Mouse (Mus musculus) heart, adult 2 months (tissue): ENCODE data around the gene Rap1gap. TPM values are rescaled to one million over a fixed set of nuclear protein-coding genes. Genes with fewer than 3 reads are reported as not detected.

Experiments used
- DNase-seq, 2 experiments: peaks; one replicate each; pipeline ENCODE4 v3.0.0; 2021
- H3K27ac ChIP-seq: fragments of 200-600 bp; 2 replicates; pipeline ENCODE4 v1.8.1; 2022
- H3K27me3 ChIP-seq: fragments of 200-500 bp; 2 replicates; pipeline ENCODE4 v1.6.1; 2012; ENCODE audit warnings: mild to moderate bottlenecking, low read length, inconsistent platforms, mixed read lengths; ENCODE audit not compliant: control insufficient read depth, insufficient read depth
- H3K36me3 ChIP-seq: fragments of 200-500 bp; 2 replicates; pipeline ENCODE4 v1.6.1; 2012; ENCODE audit warnings: low read length, inconsistent platforms; ENCODE audit not compliant: control insufficient read depth, insufficient read depth
- H3K4me1 ChIP-seq: fragments of 200-500 bp; 2 replicates; pipeline ENCODE4 v1.6.1; 2011; ENCODE audit warnings: low read length; ENCODE audit not compliant: control insufficient read depth, insufficient read depth
- H3K4me3 ChIP-seq: fragments of 200-600 bp; 2 replicates; pipeline ENCODE4 v1.8.1; 2022
- H3K79me2 ChIP-seq: fragments of 200-500 bp; replicated peaks from 2 replicates; pipeline ENCODE4 v1.6.1; 2012; ENCODE audit warnings: mild to moderate bottlenecking, inconsistent platforms, low read length, moderate library complexity, mixed read lengths; ENCODE audit not compliant: control insufficient read depth, insufficient read depth
- H3K9ac ChIP-seq: fragments of 200-500 bp; 2 replicates; pipeline ENCODE4 v1.6.1; 2012; ENCODE audit warnings: low read depth, mild to moderate bottlenecking, control low read depth, inconsistent platforms, low read length, mixed read lengths
- CTCF ChIP-seq: fragments of 200-600 bp; IDR thresholded peaks from 2 replicates; pipeline ENCODE4 v1.8.1; 2022; ENCODE audit warnings: antibody characterized with exemption, mild to moderate bottlenecking, moderate library complexity
- EP300 ChIP-seq: fragments of 200-500 bp; IDR thresholded peaks from 2 replicates; pipeline ENCODE4 v1.6.1; 2011; ENCODE audit warnings: low read depth, low read length, control low read depth; ENCODE audit not compliant: insufficient read depth
- POLR2A ChIP-seq: fragments of 200-500 bp; IDR thresholded peaks from 2 replicates; pipeline ENCODE4 v1.6.1; 2011; ENCODE audit warnings: mild to moderate bottlenecking, low read depth, low read length, control low read depth; ENCODE audit not compliant: insufficient read depth
- whole genome bisulfite sequencing: fragments of 180-500 bp; shearing (Covaris S2); methylation state at CpG from one replicate; pipeline ENCODE4 v1.1.7; 2018; 5-methylcytosine and 5-hydroxymethylcytosine counted together
- intact Hi-C: fragments of 180-260 bp; cut with DNase I; formaldehyde crosslinking; loops from one replicate; pipeline ENCODE4 v1.15.1; 2025
- polyA plus RNA-seq: library from polyadenylated mRNA; depleted of rRNA; stranded (reverse); fragments of >200 nt; gene quantifications from 2 replicates; pipeline ENCODE4 v1.2.3, GENCODE M21; 2012
- total RNA-seq, 2 experiments: library from RNA; stranded (reverse); gene quantifications; 2 replicates each; pipeline ENCODE4 v1.2.3; 2021

The Rap1gap gene
- total and polyA plus RNA-seq, 3 experiments, result 14.7 to 35.9 (median 15.6) TPM

DNA sequence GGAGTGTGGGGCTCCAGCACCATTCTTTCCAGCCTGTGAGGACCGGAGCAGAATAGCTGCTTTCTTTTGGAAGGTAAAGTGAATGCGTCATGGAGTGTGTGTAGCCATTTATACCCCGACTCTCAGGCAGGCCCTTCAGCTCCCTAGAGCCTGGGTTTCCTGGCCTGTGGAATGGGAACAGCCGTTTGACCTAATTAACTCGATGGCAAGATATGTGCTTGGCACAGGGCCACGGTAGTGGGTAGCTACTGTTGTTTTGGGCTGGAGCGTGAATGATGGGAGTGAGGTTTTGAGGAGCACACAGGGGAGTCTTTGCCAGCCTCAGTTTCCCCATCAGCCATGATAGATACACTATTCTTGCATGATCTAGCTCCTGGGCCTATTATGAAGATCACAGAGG is 11.0 kb downstream of the Rap1gap start:
- no peak for TF ChIP-seq EP300
- no peak for TF ChIP-seq POLR2A
- no peak for TF ChIP-seq CTCF
- intact Hi-C loops, result no loop called here
- H3K27me3 ChIP-seq, result no peaks in the 10 kb centered on the region; the same call in 1 of the 2 replicates

DNA sequence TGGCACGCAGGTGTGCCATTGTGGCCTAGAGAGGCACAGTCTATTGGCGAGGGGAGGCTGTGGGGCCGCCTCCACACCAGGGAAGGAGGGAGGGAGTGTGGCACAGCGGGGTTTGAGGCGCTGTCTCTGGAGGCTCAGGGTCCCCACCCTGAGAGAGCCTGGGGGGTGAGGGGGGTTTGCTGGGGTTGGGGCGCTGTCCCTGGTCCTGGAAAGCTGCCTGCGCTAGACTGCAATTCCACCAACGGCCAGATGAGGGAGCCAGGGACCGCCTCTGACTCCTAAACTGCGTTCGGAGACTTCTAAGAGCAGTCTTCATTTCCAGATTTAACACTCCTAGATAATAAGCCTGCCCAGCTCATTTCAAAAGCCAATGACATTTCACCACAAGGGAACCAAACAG is 11.5 kb downstream of the Rap1gap start:
- Histone ChIP-seq H3K4me3 (no peak overlapping the region), H3K27ac (no peak overlapping the region), H3K4me1 (no peaks in the 10 kb centered on the region), H3K9ac (no peak overlapping the region), H3K79me2 (no peaks in the 10 kb centered on the region), H3K36me3 (no peaks in the 10 kb centered on the region), H3K27me3 (no peaks in the 10 kb centered on the region; the same call in 1 of the 2 replicates)
- WGBS, result 8% methylated on average over 11 of the region's 11 CpGs
- intact Hi-C loops, result loop anchor here (1.0 kb wide), 1 partner anchor 46 kb away; no protein-coding TSS in a partner anchor
- TF ChIP-seq EP300 (0 out of 2 replicates have a peak, but pooled peaks have one; percentile 57), CTCF (peak; percentile 98), POLR2A (no peak)
- peak; percentile 58 to 85 for DNase-seq

More for the DNA sequence above, 11.0 kb downstream of the Rap1gap start:
- Histone ChIP-seq H3K4me1 (no peaks in the 10 kb centered on the region), H3K27ac (no peak overlapping the region), H3K9ac (no peak overlapping the region), H3K36me3 (no peaks in the 10 kb centered on the region), H3K4me3 (no peak overlapping the region), H3K79me2 (no peaks in the 10 kb centered on the region)
- DNase-seq, result no peak
- 42% methylated on average over 7 of the region's 7 CpGs for WGBS

DNA sequence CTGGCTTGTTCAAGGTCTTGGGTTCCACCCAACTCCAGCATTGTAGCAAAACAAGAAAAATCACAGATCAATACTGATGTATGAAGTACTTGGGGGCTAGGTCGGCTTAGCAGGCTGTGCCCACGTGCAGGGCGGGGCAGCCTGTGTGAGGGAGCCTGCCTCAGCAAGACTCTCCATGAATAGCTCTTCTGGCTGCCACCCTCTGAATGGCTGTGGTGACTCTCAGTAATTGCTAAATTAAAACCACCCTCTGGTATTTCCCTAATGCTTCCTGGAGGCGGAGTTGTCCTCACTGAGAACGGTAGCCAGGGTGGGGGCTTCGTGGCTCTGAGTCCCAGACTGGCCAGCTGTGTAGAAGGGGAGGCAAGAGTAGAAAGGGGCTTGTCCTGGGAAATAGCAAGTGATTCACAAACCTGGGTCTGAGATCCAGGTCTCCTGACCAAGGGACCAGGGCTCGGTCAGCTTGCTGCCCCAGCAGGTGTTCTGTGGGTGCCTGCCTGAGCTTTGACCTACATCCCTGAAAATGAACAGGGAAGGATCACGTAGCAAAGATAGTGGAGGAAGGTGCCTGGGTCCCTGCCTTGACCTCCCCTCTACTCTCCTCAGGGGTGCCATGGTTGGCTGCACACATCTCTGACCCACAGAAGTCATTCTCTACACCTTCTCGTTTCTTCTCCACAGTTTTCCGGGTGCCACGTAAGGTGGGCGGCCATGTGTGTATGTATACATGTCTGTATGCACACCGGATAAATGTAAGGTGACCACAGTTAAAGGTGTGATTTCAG is 12.4 kb downstream of the Rap1gap start:
- H3K27me3 ChIP-seq, result peaks cover 2% of the 10 kb centered on the region; the same call in 1 of the 2 replicates
- H3K36me3 ChIP-seq, result no peaks in the 10 kb centered on the region
- H3K4me1 ChIP-seq, result no peaks in the 10 kb centered on the region
- intact Hi-C loops, result loop anchor here (1.0 kb wide), 1 partner anchor 45 kb away; no protein-coding TSS in a partner anchor
- no peak for TF ChIP-seq CTCF
- TF ChIP-seq EP300, result no peak
- TF ChIP-seq POLR2A, result no peak
- 59% methylated on average over 13 of the region's 13 CpGs for WGBS
- H3K27ac ChIP-seq, result no peak overlapping the region
- H3K9ac ChIP-seq, result no peak overlapping the region
- no peak for DNase-seq
- H3K4me3 ChIP-seq, result no peak overlapping the region
- H3K79me2 ChIP-seq, result no peaks in the 10 kb centered on the region

DNA sequence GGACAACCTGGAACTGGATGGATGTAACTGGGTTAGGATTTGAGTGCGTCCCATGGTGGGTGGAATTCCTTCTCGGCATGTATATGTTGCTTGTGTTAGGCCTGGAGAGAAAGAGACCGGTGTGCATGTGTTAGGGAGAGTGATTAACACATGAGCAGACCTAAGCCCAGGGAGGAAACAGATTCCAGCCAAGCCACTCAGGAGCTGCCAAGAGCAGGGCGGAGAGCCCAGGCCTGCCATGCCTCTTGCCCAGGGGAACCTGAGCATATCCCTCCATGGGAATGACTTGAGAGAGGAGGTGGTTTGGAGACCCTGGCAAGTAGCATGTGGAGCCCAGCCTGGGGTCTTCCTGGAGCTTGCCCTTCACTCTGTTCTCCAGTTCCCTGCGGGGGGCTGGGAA is 13.4 kb downstream of the Rap1gap start:
- 48% methylated on average over 5 of the region's 5 CpGs for WGBS
- Histone ChIP-seq H3K36me3 (no peaks in the 10 kb centered on the region), H3K27ac (no peak overlapping the region), H3K27me3 (0 out of 2 replicates have a peak, but pooled peaks cover 2% of the 10 kb centered on the region), H3K9ac (no peak overlapping the region), H3K4me3 (no peak overlapping the region), H3K79me2 (no peaks in the 10 kb centered on the region), H3K4me1 (no peaks in the 10 kb centered on the region)
- intact Hi-C loops, result no loop called here
- TF ChIP-seq POLR2A, result no peak
- TF ChIP-seq CTCF, result no peak
- no peak for TF ChIP-seq EP300
- peak in 1 of 2 experiments; percentile 50 for DNase-seq

- TF ChIP-seq CTCF, result no peak
- TF ChIP-seq EP300, result no peak
- TF ChIP-seq POLR2A, result no peak
- Histone ChIP-seq H3K79me2 (no peaks in the 10 kb centered on the region), H3K4me3 (no peak overlapping the region), H3K36me3 (no peaks in the 10 kb centered on the region), H3K27me3 (0 out of 2 replicates have a peak, but pooled peaks cover 2% of the 10 kb centered on the region), H3K27ac (no peak overlapping the region), H3K9ac (no peak overlapping the region), H3K4me1 (no peaks in the 10 kb centered on the region)
- DNase-seq, result no peak
- intact Hi-C loops, result no loop called here
- 67% methylated on average over 9 of the region's 9 CpGs for WGBS
Measured at GRCm38 (mm10) chr4:137678568-137678967, 14.0 kb downstream of the Rap1gap start.

GRCm38 (mm10) chr4:137679979-137680550 is 15.5 kb downstream of the Rap1gap start:
- WGBS, result 82% methylated on average over 2 of the region's 2 CpGs

More at GRCm38 (mm10) chr4:137679979-137680550, 15.5 kb downstream of the Rap1gap start:
- H3K4me1 ChIP-seq, result no peaks in the 10 kb centered on the region
- H3K27ac ChIP-seq, result no peak overlapping the region
- TF ChIP-seq EP300 (no peak), POLR2A (no peak), CTCF (no peak)
- 0 out of 2 replicates have a peak, but pooled peaks cover 2% of the 10 kb centered on the region for H3K27me3 ChIP-seq
- H3K36me3 ChIP-seq, result no peaks in the 10 kb centered on the region
- intact Hi-C loops, result loop anchor here (5.0 kb wide), 1 partner anchor 152 kb away; no protein-coding TSS in a partner anchor
- no peaks in the 10 kb centered on the region for H3K79me2 ChIP-seq
- DNase-seq, result no peak
- H3K4me3 ChIP-seq, result no peak overlapping the region
- no peak overlapping the region for H3K9ac ChIP-seq
